Mouse (Mus musculus) limb, embryonic 14.5 days (tissue): ENCODE measurements around the gene Mpp1. TPM values are rescaled to one million over a fixed set of nuclear protein-coding genes. Genes with fewer than 3 reads are reported as not detected.

Source experiments
- ATAC-seq: fragments of 200-750 bp; cut with Nextera tagmentation; 2 replicates; pipeline ENCODE4 v1.8.0; 2017; ENCODE audit warnings: low read depth, moderate number of reproducible peaks, moderate TSS enrichment; ENCODE audit not compliant: low FRiP score
- DNase-seq: peaks from one replicate; pipeline ENCODE4 v3.0.0-alpha.2; 2015; ENCODE audit warnings: low spot score
- H3K27ac ChIP-seq: fragments of 300-500 bp; sonication (generic); replicated peaks from 2 replicates; pipeline ENCODE4 v1.5.1; 2014; ENCODE audit warnings: low read depth, mild to moderate bottlenecking, low read length, moderate library complexity, mixed read lengths
- H3K27me3 ChIP-seq: fragments of 300-500 bp; sonication (generic); 2 replicates; pipeline ENCODE4 v1.6.1; 2014; ENCODE audit warnings: low read length, mixed read lengths; ENCODE audit not compliant: control insufficient read depth, insufficient read depth
- H3K36me3 ChIP-seq: fragments of 300-500 bp; sonication (generic); 2 replicates; pipeline ENCODE4 v1.6.1; 2014; ENCODE audit warnings: mild to moderate bottlenecking, low read length, moderate library complexity, mixed read lengths; ENCODE audit not compliant: control insufficient read depth, insufficient read depth
- H3K4me1 ChIP-seq: fragments of 300-500 bp; sonication (generic); 2 replicates; pipeline ENCODE4 v1.6.1; 2014; ENCODE audit warnings: antibody characterized with exemption, low read length, mixed read lengths; ENCODE audit not compliant: control insufficient read depth, insufficient read depth
- H3K4me2 ChIP-seq: fragments of 300-500 bp; sonication (generic); replicated peaks from 2 replicates; pipeline ENCODE4 v1.6.1; 2014; ENCODE audit warnings: low read depth, mild to moderate bottlenecking, low read length, moderate library complexity; ENCODE audit not compliant: severe bottlenecking
- H3K4me3 ChIP-seq: fragments of 300-500 bp; sonication (generic); replicated peaks from 2 replicates; pipeline ENCODE4 v1.5.1; 2014; ENCODE audit warnings: low read length
- H3K9ac ChIP-seq: fragments of 300-500 bp; sonication (generic); 2 replicates; pipeline ENCODE4 v1.6.1; 2014; ENCODE audit warnings: mild to moderate bottlenecking, low read depth, low read length, moderate library complexity; ENCODE audit not compliant: severe bottlenecking
- H3K9me3 ChIP-seq: fragments of 300-500 bp; sonication (generic); 2 replicates; pipeline ENCODE4 v1.6.1; 2016; ENCODE audit warnings: low read length; ENCODE audit not compliant: control insufficient read depth
- POLR2A ChIP-seq: fragments of 200-500 bp; IDR thresholded peaks from 2 replicates; pipeline ENCODE4 v1.8.0; 2012; ENCODE audit warnings: inconsistent platforms, mild to moderate bottlenecking, moderate library complexity, borderline replicate concordance; ENCODE audit not compliant: insufficient read depth, insufficient read length; ENCODE audit errors: extremely low read depth
- WGBS: fragments of 180-500 bp; shearing (Covaris S2); extraction: QIAGEN DNeasy Blood & Tissue Kit; methylation state at CpG from one replicate; pipeline ENCODE4 v1.1.7; 2014; 5-methylcytosine and 5-hydroxymethylcytosine counted together
- polyA plus RNA-seq, 2 experiments: library from polyadenylated mRNA; depleted of rRNA in 1 of 2; stranded (reverse) in 1 of 2; unstranded in 1 of 2; fragments of >200 nt; fragmentation: Nextera tagmentation in 1 of 2; extraction: Ambion mirVana in 1 of 2; gene quantifications; 2 replicates each; pipeline versions ENCODE4 v1.2.1 to v1.2.3; 2012 to 2014

The Mpp1 gene
- polyA plus RNA-seq, 2 experiments: 44.5 to 49.5 TPM

DNA sequence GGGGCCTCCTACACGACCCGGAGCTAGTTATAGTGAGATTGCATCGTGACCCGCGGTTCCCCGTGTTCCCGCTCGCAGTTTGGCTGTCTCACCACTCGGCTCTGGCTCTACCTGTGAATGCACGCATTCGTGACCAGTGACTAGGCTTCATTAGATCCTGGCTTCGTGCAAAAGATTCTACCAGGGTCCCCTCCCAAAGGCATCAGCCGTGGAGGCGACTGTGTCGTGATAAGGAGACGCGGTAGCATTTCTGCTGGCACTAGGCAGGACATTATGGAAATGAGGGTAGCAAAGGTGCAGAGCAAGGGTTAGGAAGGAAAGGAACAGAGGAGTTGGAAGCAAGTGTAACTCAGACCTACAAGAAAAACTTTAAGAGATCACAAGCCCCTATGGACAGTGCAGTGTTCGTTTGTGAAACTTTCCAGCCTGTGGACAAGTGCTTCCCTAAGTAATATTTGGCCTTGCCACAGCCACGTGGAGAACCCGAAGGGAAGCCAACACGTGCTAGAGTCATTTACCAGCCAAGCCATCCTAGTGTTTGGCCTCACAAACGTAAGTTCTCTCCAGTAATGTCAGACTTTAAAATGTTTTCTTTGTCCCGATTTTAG lies 34.5 kb downstream of the Mpp1 start:
- H3K9me3 ChIP-seq: no peaks in the 10 kb centered on the region
- WGBS: 24% methylated on average over 23 of the region's 23 CpGs
- H3K36me3 ChIP-seq: peaks cover 22% of the 10 kb centered on the region
- peak overlapping the region; percentile 53 for H3K4me2 ChIP-seq
- no peaks in the 10 kb centered on the region for H3K27me3 ChIP-seq
- no peaks in the 10 kb centered on the region for H3K4me1 ChIP-seq
- no peak for TF ChIP-seq POLR2A
- H3K9ac ChIP-seq: peak overlapping the region; percentile 63
- ATAC-seq (no peak; the same call in 1 of the 2 replicates), DNase-seq (peak; percentile 17)
- H3K27ac ChIP-seq: peak overlapping the region; percentile 75; the same call in 1 of the 2 replicates
- H3K4me3 ChIP-seq: peak overlapping the region; percentile 53

DNA sequence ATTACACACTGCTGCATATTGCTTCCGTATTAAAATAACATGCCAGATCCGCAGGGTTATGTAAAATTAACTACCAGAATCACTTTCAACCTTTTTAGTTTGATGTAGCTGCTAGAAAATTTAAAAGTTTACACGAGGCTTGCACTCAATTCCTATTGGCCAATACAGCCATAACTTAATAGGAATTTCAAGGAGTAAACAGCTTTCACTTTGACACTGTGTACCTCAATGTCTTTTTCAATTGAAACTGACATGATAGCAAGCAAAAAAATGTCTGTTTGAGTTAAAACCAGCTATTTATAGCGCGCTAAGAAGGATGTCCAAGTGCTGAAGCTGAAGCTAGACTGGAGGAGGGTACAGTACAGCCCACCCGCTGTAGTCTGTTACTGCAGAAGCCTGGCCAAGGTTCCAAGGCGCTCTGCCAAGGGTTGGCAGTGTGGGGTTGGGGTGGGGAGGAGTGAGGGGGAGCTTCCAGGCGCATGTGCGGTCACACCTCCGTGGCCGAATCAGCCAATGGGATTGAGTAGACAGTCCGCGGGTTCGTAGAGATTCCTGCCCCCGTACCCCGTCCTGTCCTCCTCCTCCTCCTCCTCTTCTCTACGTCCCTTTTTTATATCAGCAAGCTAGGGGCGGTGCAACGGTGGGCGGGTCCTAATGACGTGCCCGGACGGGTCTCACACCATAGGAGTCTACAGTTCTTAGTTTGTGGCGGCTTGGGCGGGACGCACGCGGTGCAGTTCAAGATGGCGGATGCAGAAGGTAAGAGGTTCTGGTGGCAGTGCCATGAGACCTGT lies 35.2 kb downstream of the Mpp1 start, which contains the start of gene Dkc1:
TSS of gene Dkc1 (plus strand) at position 486 of the 794 bp plus-strand sequence.
- Histone ChIP-seq H3K27me3 (no peaks in the 10 kb centered on the region), H3K4me1 (no peaks in the 10 kb centered on the region), H3K27ac (peak within 1 kb of the TSS; percentile 75), H3K36me3 (peaks cover 15% of the 10 kb centered on the region), H3K4me3 (peak within 1 kb of the TSS; percentile 53), H3K9me3 (no peaks in the 10 kb centered on the region), H3K9ac (peak within 1 kb of the TSS; percentile 63), H3K4me2 (peak within 1 kb of the TSS; percentile 53)
- DNase-seq (peak; percentile 95), ATAC-seq (peak; percentile 97)
- 23% methylated on average over 29 of the region's 29 CpGs for whole genome bisulfite sequencing
- TF ChIP-seq POLR2A: peak; percentile 68; the same call in 1 of the 2 replicates

DNA sequence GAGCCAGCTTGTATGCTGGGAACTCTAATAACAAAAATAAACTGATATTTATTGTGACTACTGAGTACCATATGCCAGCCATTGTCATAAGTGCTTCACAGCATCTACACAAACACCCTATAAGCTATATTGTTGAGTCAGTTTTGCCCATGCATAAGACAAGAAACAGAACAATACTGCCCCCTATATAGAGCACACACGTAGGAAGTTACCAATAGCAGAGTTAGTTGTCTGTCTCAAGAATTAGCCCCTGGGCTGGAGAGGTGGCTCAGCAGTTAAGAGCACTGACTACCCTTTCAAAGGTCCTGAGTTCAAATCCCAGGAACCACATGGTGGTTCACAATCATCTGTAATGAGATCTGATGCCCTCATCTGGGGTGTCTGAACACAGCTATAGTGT lies 45.2 kb downstream of the Mpp1 start:
- TF ChIP-seq POLR2A: no peak
- H3K36me3 ChIP-seq: no peaks in the 10 kb centered on the region
- H3K9ac ChIP-seq: no peak overlapping the region
- no peaks in the 10 kb centered on the region for H3K4me1 ChIP-seq
- WGBS: 30% methylated on average over 1 of the region's 1 CpGs
- DNase-seq (no peak), ATAC-seq (no peak)
- H3K4me2 ChIP-seq: no peak overlapping the region
- H3K27me3 ChIP-seq: no peaks in the 10 kb centered on the region
- H3K27ac ChIP-seq: no peak overlapping the region
- no peaks in the 10 kb centered on the region for H3K9me3 ChIP-seq
- no peak overlapping the region for H3K4me3 ChIP-seq

DNA sequence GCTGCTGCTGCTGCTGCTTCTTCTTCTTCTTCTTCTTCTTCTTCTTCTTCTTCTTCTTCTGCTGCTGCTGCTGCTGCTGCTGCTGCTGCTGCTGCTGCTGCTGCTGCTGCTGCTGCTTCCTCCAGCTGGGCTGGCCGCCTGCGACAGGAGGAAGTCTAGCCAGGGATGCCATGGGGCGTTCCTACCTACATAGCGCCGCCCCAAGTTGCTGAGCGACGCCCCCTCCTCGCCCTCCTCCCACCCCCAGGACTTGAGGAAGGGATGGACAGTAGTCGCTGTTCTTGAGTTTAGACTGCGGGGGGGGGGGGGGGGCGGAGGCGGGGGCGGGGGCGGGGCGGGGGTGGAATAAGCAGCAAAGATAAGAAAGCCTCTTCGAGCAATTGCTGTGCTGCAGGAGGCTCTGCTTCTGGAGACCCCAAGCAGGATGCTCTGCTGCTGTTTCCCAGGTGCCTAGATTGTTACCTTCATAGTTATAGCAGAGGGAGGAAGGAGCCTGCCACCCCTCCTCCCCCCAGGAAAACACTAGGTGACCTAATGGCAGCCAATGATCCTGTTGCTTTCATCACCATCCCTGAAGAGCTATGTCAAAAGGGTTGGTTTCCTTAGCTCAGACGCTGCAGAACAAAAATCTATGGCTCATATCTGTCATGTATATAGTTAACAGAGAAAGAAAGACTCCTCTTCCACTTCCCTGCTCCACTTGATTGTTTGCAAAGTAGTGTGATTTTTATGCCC lies 45.9 kb downstream of the Mpp1 start, which contains the start of gene Gab3:
TSS of gene Gab3 (minus strand) at position 685 of the 735 bp plus-strand sequence.
- H3K27me3 ChIP-seq: no peaks in the 10 kb centered on the region
- H3K27ac ChIP-seq: no peak within 1 kb of the TSS
- no peaks in the 10 kb centered on the region for H3K36me3 ChIP-seq
- peak; percentile 57 for DNase-seq
- H3K9me3 ChIP-seq: no peaks in the 10 kb centered on the region
- TF ChIP-seq POLR2A: no peak
- peak within 1 kb of the TSS; percentile 47 for H3K4me3 ChIP-seq
- 25% methylated on average over 11 of the region's 17 CpGs for WGBS
- ATAC-seq: peak; percentile 73; the same call in 1 of the 2 replicates
- H3K4me1 ChIP-seq: no peaks in the 10 kb centered on the region
- H3K4me2 ChIP-seq: peak within 1 kb of the TSS; percentile 48
- peak within 1 kb of the TSS; percentile 54 for H3K9ac ChIP-seq
